Mouse (Mus musculus) liver, adult 2 months (tissue): ENCODE measurements at regions not wholly inside any gene's neighbourhood (a gene's known extent, or its start where the extent isn't known, plus 50 kb on each side); places are given as distances from the start of the nearest gene placed in this dataset.

ENCODE experiments used
- DNase-seq: peaks from one replicate; pipeline ENCODE4 v3.0.0-alpha.2; 2011; ENCODE audit warnings: low read depth, low spot score; ENCODE audit errors: extremely low read depth
- H3K27ac ChIP-seq: fragments of 200-500 bp; replicated peaks from 2 replicates; pipeline ENCODE4 v1.5.1; 2012; ENCODE audit warnings: low read depth, mild to moderate bottlenecking, control low read depth, inconsistent platforms, low read length; ENCODE audit not compliant: insufficient read depth
- H3K27me3 ChIP-seq: fragments of 200-500 bp; 2 replicates; pipeline ENCODE4 v1.6.1; 2012; ENCODE audit warnings: mild to moderate bottlenecking, moderate library complexity, low read length, inconsistent platforms; ENCODE audit not compliant: control insufficient read depth, insufficient read depth
- H3K36me3 ChIP-seq: fragments of 200-500 bp; 2 replicates; pipeline ENCODE4 v1.6.1; 2012; ENCODE audit warnings: low read length, inconsistent platforms; ENCODE audit not compliant: control insufficient read depth, insufficient read depth
- H3K4me1 ChIP-seq: fragments of 200-500 bp; 2 replicates; pipeline ENCODE4 v1.6.1; 2011; ENCODE audit warnings: low read length; ENCODE audit not compliant: control insufficient read depth, insufficient read depth
- H3K4me3 ChIP-seq: fragments of 200-500 bp; 2 replicates; pipeline ENCODE4 v1.5.1; 2011; ENCODE audit warnings: low read depth, mild to moderate bottlenecking, control low read depth, low read length, moderate library complexity; ENCODE audit not compliant: insufficient read depth
- H3K79me2 ChIP-seq: fragments of 200-500 bp; 2 replicates; pipeline ENCODE4 v1.6.1; 2012; ENCODE audit warnings: inconsistent platforms, mild to moderate bottlenecking, low read length, moderate library complexity; ENCODE audit not compliant: control insufficient read depth, insufficient read depth
- H3K9ac ChIP-seq: fragments of 200-500 bp; 2 replicates; pipeline ENCODE4 v1.6.1; 2012; ENCODE audit warnings: low read depth, mild to moderate bottlenecking, control low read depth, inconsistent platforms, low read length
- CTCF ChIP-seq: fragments of 200-500 bp; IDR thresholded peaks from 2 replicates; pipeline ENCODE4 v1.5.1; 2011; ENCODE audit warnings: low read depth, low read length, control low read depth
- POLR2A ChIP-seq: fragments of 200-500 bp; IDR thresholded peaks from 2 replicates; pipeline ENCODE4 v1.6.1; 2011; ENCODE audit warnings: low read length, control low read depth; ENCODE audit not compliant: insufficient read depth; ENCODE audit errors: extremely low read depth
- WGBS: fragments of 180-500 bp; shearing (Covaris S2); methylation state at CpG from one replicate; pipeline ENCODE4 v1.1.7; 2018; 5-methylcytosine and 5-hydroxymethylcytosine counted together

GRCm38 (mm10) chr19:35438074-35438473 lies 515.9 kb downstream of the Kif20b start:
- Histone ChIP-seq H3K9ac (no peak overlapping the region), H3K27me3 (no peaks in the 10 kb centered on the region), H3K36me3 (no peaks in the 10 kb centered on the region), H3K4me3 (no peak overlapping the region), H3K79me2 (no peaks in the 10 kb centered on the region), H3K27ac (no peak overlapping the region), H3K4me1 (no peaks in the 10 kb centered on the region)
- 70% methylated on average over 2 of the region's 2 CpGs for WGBS
- DNase-seq: no peak
- TF ChIP-seq CTCF (no peak), POLR2A (no peak)
